Mouse (Mus musculus) heart, embryonic 10.5 days (tissue): Measurements from ENCODE around the gene Uckl1. TPM values are rescaled to one million over a fixed set of nuclear protein-coding genes. Genes with fewer than 3 reads are reported as not detected.

Source experiments
- DNase-seq: peaks from one replicate; pipeline ENCODE4 v3.0.0-alpha.2; 2017; ENCODE audit warnings: low spot score
- H3K27ac ChIP-seq: fragments of 300-500 bp; sonication (generic); 2 replicates; pipeline ENCODE4 v1.5.1; 2016; ENCODE audit warnings: mild to moderate bottlenecking
- H3K27me3 ChIP-seq: fragments of 300-500 bp; sonication (generic); 2 replicates; pipeline ENCODE4 v1.6.1; 2016; ENCODE audit warnings: mild to moderate bottlenecking; ENCODE audit not compliant: poor library complexity, insufficient read depth, severe bottlenecking
- H3K36me3 ChIP-seq: fragments of 300-500 bp; sonication (generic); 2 replicates; pipeline ENCODE4 v1.6.1; 2016; ENCODE audit warnings: mild to moderate bottlenecking, moderate library complexity
- H3K4me1 ChIP-seq: fragments of 300-500 bp; sonication (generic); 2 replicates; pipeline ENCODE4 v1.6.1; 2016; ENCODE audit warnings: mild to moderate bottlenecking
- H3K4me3 ChIP-seq: fragments of 300-500 bp; sonication (generic); 2 replicates; pipeline ENCODE4 v1.5.1; 2016; ENCODE audit warnings: mild to moderate bottlenecking, moderate library complexity
- H3K9me3 ChIP-seq: fragments of 300-500 bp; sonication (generic); 2 replicates; pipeline ENCODE4 v1.6.1; 2016; ENCODE audit warnings: mild to moderate bottlenecking, moderate library complexity
- WGBS: fragments of 180-500 bp; shearing (Covaris S2); methylation state at CpG from one replicate; pipeline ENCODE4 v1.1.7; 2016; 5-methylcytosine and 5-hydroxymethylcytosine counted together
- polyA plus RNA-seq: library from polyadenylated mRNA; unstranded; fragments of >200 nt; fragmentation: Nextera tagmentation; extraction: Ambion mirVana; gene quantifications from 2 replicates; pipeline ENCODE4 v1.2.1, GENCODE M21; 2016

Gene Uckl1
- polyA plus RNA-seq, 1 experiment from 2014 or later = 67.3 TPM

GRCm38 (mm10) chr2:181574921-181575545 is 9.7 kb downstream of the Uckl1 start:
- peak; percentile 75 for DNase-seq
- 92% methylated on average over 7 of the region's 7 CpGs for WGBS
- no peaks in the 10 kb centered on the region for H3K9me3 ChIP-seq

GRCm38 (mm10) chr2:181573961-181574360 is 10.7 kb downstream of the Uckl1 start:
- WGBS = 88% methylated on average over 9 of the region's 9 CpGs
- H3K4me1 ChIP-seq = peaks cover 24% of the 10 kb centered on the region
- no peak overlapping the region for H3K27ac ChIP-seq
- no peaks in the 10 kb centered on the region for H3K9me3 ChIP-seq
- H3K4me3 ChIP-seq = no peak overlapping the region
- DNase-seq = peak; percentile 55
- H3K27me3 ChIP-seq = no peaks in the 10 kb centered on the region
- H3K36me3 ChIP-seq = peaks cover 45% of the 10 kb centered on the region

More at GRCm38 (mm10) chr2:181574921-181575545, 9.7 kb downstream of the Uckl1 start:
- Histone ChIP-seq H3K27me3 (no peaks in the 10 kb centered on the region), H3K4me1 (peaks cover 33% of the 10 kb centered on the region), H3K36me3 (peaks cover 38% of the 10 kb centered on the region), H3K27ac (no peak overlapping the region), H3K4me3 (no peak overlapping the region)

- H3K27me3 ChIP-seq = no peaks in the 10 kb centered on the region
- 89% methylated on average over 15 of the region's 15 CpGs for WGBS
These were observed 11.5 kb downstream of the Uckl1 start for GRCm38 (mm10) chr2:181572921-181573920.

GRCm38 (mm10) chr2:181571941-181572670 is 12.6 kb downstream of the Uckl1 start:
- peak; percentile 70 for DNase-seq
- 91% methylated on average over 11 of the region's 11 CpGs for WGBS
- H3K36me3 ChIP-seq = peaks cover 45% of the 10 kb centered on the region
- H3K27me3 ChIP-seq = no peaks in the 10 kb centered on the region
- H3K4me1 ChIP-seq = peaks cover 8% of the 10 kb centered on the region
- no peaks in the 10 kb centered on the region for H3K9me3 ChIP-seq
- no peak overlapping the region for H3K4me3 ChIP-seq
- no peak overlapping the region for H3K27ac ChIP-seq

More at GRCm38 (mm10) chr2:181572921-181573920, 11.5 kb downstream of the Uckl1 start:
- DNase-seq = peak; percentile 63
- H3K4me1 ChIP-seq = peaks cover 17% of the 10 kb centered on the region
- peaks cover 45% of the 10 kb centered on the region for H3K36me3 ChIP-seq
- no peak overlapping the region for H3K27ac ChIP-seq
- no peaks in the 10 kb centered on the region for H3K9me3 ChIP-seq
- H3K4me3 ChIP-seq = no peak overlapping the region

GRCm38 (mm10) chr2:181570921-181571595 is 13.6 kb downstream of the Uckl1 start:
- WGBS = 62% methylated on average over 6 of the region's 6 CpGs
- Histone ChIP-seq H3K27me3 (no peaks in the 10 kb centered on the region), H3K9me3 (no peaks in the 10 kb centered on the region), H3K4me3 (no peak overlapping the region), H3K36me3 (peaks cover 45% of the 10 kb centered on the region), H3K4me1 (peaks cover 8% of the 10 kb centered on the region), H3K27ac (no peak overlapping the region)
- peak; percentile 69 for DNase-seq

GRCm38 (mm10) chr2:181570375-181570774 is 14.3 kb downstream of the Uckl1 start:
- H3K4me3 ChIP-seq = no peak overlapping the region
- H3K4me1 ChIP-seq = peaks cover 8% of the 10 kb centered on the region
- H3K9me3 ChIP-seq = no peaks in the 10 kb centered on the region
- no peak for DNase-seq
- no peaks in the 10 kb centered on the region for H3K27me3 ChIP-seq
- H3K36me3 ChIP-seq = peaks cover 45% of the 10 kb centered on the region
- no peak overlapping the region for H3K27ac ChIP-seq
- 71% methylated on average over 8 of the region's 8 CpGs for WGBS

- H3K9me3 ChIP-seq = no peaks in the 10 kb centered on the region
- H3K27ac ChIP-seq = no peak overlapping the region
- DNase-seq = peak; percentile 71
- no peaks in the 10 kb centered on the region for H3K27me3 ChIP-seq
- peaks cover 8% of the 10 kb centered on the region for H3K4me1 ChIP-seq
- H3K4me3 ChIP-seq = no peak overlapping the region
- H3K36me3 ChIP-seq = peaks cover 44% of the 10 kb centered on the region
- WGBS = 85% methylated on average over 10 of the region's 10 CpGs
These were observed 14.8 kb downstream of the Uckl1 start for GRCm38 (mm10) chr2:181569856-181570255.

GRCm38 (mm10) chr2:181568272-181569008 is 16.3 kb downstream of the Uckl1 start:
- DNase-seq = peak; percentile 74
- H3K36me3 ChIP-seq = peaks cover 30% of the 10 kb centered on the region
- no peak overlapping the region for H3K4me3 ChIP-seq
- no peaks in the 10 kb centered on the region for H3K9me3 ChIP-seq
- H3K27me3 ChIP-seq = no peaks in the 10 kb centered on the region
- no peak overlapping the region for H3K27ac ChIP-seq
- peaks cover 8% of the 10 kb centered on the region for H3K4me1 ChIP-seq
- 60% methylated on average over 7 of the region's 7 CpGs for WGBS

GRCm38 (mm10) chr2:181567338-181567737 is 17.4 kb downstream of the Uckl1 start:
- Histone ChIP-seq H3K4me1 (peaks cover 8% of the 10 kb centered on the region), H3K9me3 (no peaks in the 10 kb centered on the region), H3K4me3 (no peak overlapping the region), H3K36me3 (peaks cover 19% of the 10 kb centered on the region), H3K27ac (no peak overlapping the region), H3K27me3 (no peaks in the 10 kb centered on the region)
- 79% methylated on average over 3 of the region's 3 CpGs for WGBS
- DNase-seq = peak; percentile 53

GRCm38 (mm10) chr2:181553772-181554171 is 30.9 kb downstream of the Uckl1 start:
- no peak overlapping the region for H3K27ac ChIP-seq
- DNase-seq = no peak
- H3K9me3 ChIP-seq = no peaks in the 10 kb centered on the region
- no peaks in the 10 kb centered on the region for H3K27me3 ChIP-seq
- no peak overlapping the region for H3K4me3 ChIP-seq
- peaks cover 60% of the 10 kb centered on the region for H3K36me3 ChIP-seq
- H3K4me1 ChIP-seq = no peaks in the 10 kb centered on the region

- 85% methylated on average over 2 of the region's 2 CpGs for WGBS
- Histone ChIP-seq H3K27ac (no peak overlapping the region), H3K4me1 (no peaks in the 10 kb centered on the region; the same call in 1 of the 2 replicates), H3K36me3 (peaks cover 85% of the 10 kb centered on the region), H3K9me3 (no peaks in the 10 kb centered on the region), H3K27me3 (no peaks in the 10 kb centered on the region), H3K4me3 (no peak overlapping the region)
- no peak for DNase-seq
These were observed 34.5 kb downstream of the Uckl1 start for GRCm38 (mm10) chr2:181550233-181550632.

GRCm38 (mm10) chr2:181548682-181549081 is 36.0 kb downstream of the Uckl1 start:
- Histone ChIP-seq H3K9me3 (no peaks in the 10 kb centered on the region), H3K36me3 (peaks cover 72% of the 10 kb centered on the region), H3K27ac (no peak overlapping the region), H3K4me3 (no peak overlapping the region), H3K4me1 (no peaks in the 10 kb centered on the region; the same call in 1 of the 2 replicates), H3K27me3 (no peaks in the 10 kb centered on the region)
- 80% methylated on average over 5 of the region's 5 CpGs for WGBS
- DNase-seq = no peak
